Mouse (Mus musculus): ENCODE measurements around the gene Gm525. TPM values are rescaled to one million over a fixed set of nuclear protein-coding genes. Genes with fewer than 3 reads are reported as not detected.

The Gm525 gene
- not detected in 2 replicates for polyA plus RNA-seq (2014; fragmentation: Nextera tagmentation; extraction: Ambion mirVana)

GRCm38 (mm10) chr11:89073541-89073940 lies at the start of gene Gm525:
Gene Gm525 (plus strand): TSS chr11:89073841.
- H3K4me3 ChIP-seq (ENCODE audit: low read depth, low read length), result no peak within 1 kb of the TSS
- DNase-seq (ENCODE audit: low spot score) (no peak), ATAC-seq (no peak)
- H3K4me2 ChIP-seq (ENCODE audit: low read length), result no peak within 1 kb of the TSS
- no peaks in the 10 kb centered on the region for H3K27me3 ChIP-seq (replicated peaks; ENCODE audit: control insufficient read depth, insufficient read depth, low read length)
- H3K27ac ChIP-seq (ENCODE audit: low read depth, low read length), result no peak within 1 kb of the TSS
- WGBS, result 87% methylated on average over 8 of the region's 8 CpGs
- no peaks in the 10 kb centered on the region for H3K9me3 ChIP-seq (replicated peaks; ENCODE audit: control insufficient read depth, low read length)
- no peak within 1 kb of the TSS for H3K9ac ChIP-seq (ENCODE audit: low read length)
- H3K36me3 ChIP-seq (ENCODE audit: control insufficient read depth, insufficient read depth, low read length), result no peaks in the 10 kb centered on the region
- H3K4me1 ChIP-seq (ENCODE audit: control insufficient read depth, insufficient read depth, low read length), result no peaks in the 10 kb centered on the region

GRCm38 (mm10) chr11:89024181-89024881 lies 49.3 kb upstream of the Gm525 start:
- Histone ChIP-seq H3K27me3 (replicated peaks; ENCODE audit: control insufficient read depth, insufficient read depth, low read length) (no peaks in the 10 kb centered on the region), H3K9ac (ENCODE audit: low read length) (no peak overlapping the region), H3K4me1 (ENCODE audit: control insufficient read depth, insufficient read depth, low read length) (no peaks in the 10 kb centered on the region), H3K9me3 (replicated peaks; ENCODE audit: control insufficient read depth, low read length) (no peaks in the 10 kb centered on the region), H3K27ac (ENCODE audit: low read depth, low read length) (no peak overlapping the region), H3K36me3 (ENCODE audit: control insufficient read depth, insufficient read depth, low read length) (no peaks in the 10 kb centered on the region), H3K4me2 (ENCODE audit: low read length) (no peak overlapping the region), H3K4me3 (ENCODE audit: low read depth, low read length) (no peak overlapping the region)
- ATAC-seq, result no peak
- no peak for DNase-seq (ENCODE audit: low spot score)
- 77% methylated on average over 11 of the region's 11 CpGs for WGBS

- DNase-seq (ENCODE audit: low spot score) (no peak), ATAC-seq (no peak)
- Histone ChIP-seq H3K27ac (ENCODE audit: low read depth, low read length) (no peak overlapping the region), H3K36me3 (ENCODE audit: control insufficient read depth, insufficient read depth, low read length) (no peaks in the 10 kb centered on the region), H3K27me3 (replicated peaks; ENCODE audit: control insufficient read depth, insufficient read depth, low read length) (no peaks in the 10 kb centered on the region), H3K9me3 (replicated peaks; ENCODE audit: control insufficient read depth, low read length) (no peaks in the 10 kb centered on the region), H3K4me2 (ENCODE audit: low read length) (no peak overlapping the region), H3K4me3 (ENCODE audit: low read depth, low read length) (no peak overlapping the region), H3K4me1 (ENCODE audit: control insufficient read depth, insufficient read depth, low read length) (no peaks in the 10 kb centered on the region), H3K9ac (ENCODE audit: low read length) (no peak overlapping the region)
- 76% methylated on average over 3 of the region's 3 CpGs for WGBS
These were observed 48.0 kb upstream of the Gm525 start for GRCm38 (mm10) chr11:89025603-89026002.

- no peak overlapping the region for H3K4me3 ChIP-seq (ENCODE audit: low read depth, low read length)
- H3K9ac ChIP-seq (ENCODE audit: low read length), result no peak overlapping the region
- H3K36me3 ChIP-seq (ENCODE audit: control insufficient read depth, insufficient read depth, low read length), result no peaks in the 10 kb centered on the region
- no peak overlapping the region for H3K4me2 ChIP-seq (ENCODE audit: low read length)
- ATAC-seq (no peak), DNase-seq (ENCODE audit: low spot score) (no peak)
- WGBS, result 90% methylated on average over 3 of the region's 3 CpGs
- no peaks in the 10 kb centered on the region for H3K4me1 ChIP-seq (ENCODE audit: control insufficient read depth, insufficient read depth, low read length)
- no peaks in the 10 kb centered on the region for H3K27me3 ChIP-seq (replicated peaks; ENCODE audit: control insufficient read depth, insufficient read depth, low read length)
- no peak overlapping the region for H3K27ac ChIP-seq (ENCODE audit: low read depth, low read length)
- H3K9me3 ChIP-seq (replicated peaks; ENCODE audit: control insufficient read depth, low read length), result no peaks in the 10 kb centered on the region
These were observed 47.5 kb upstream of the Gm525 start for GRCm38 (mm10) chr11:89026117-89026516.

- no peaks in the 10 kb centered on the region for H3K9me3 ChIP-seq (replicated peaks; ENCODE audit: control insufficient read depth, low read length)
- H3K9ac ChIP-seq (ENCODE audit: low read length), result no peak overlapping the region
- no peak for ATAC-seq
- no peak for DNase-seq (ENCODE audit: low spot score)
- H3K4me2 ChIP-seq (ENCODE audit: low read length), result no peak overlapping the region
- no peaks in the 10 kb centered on the region for H3K4me1 ChIP-seq (ENCODE audit: control insufficient read depth, insufficient read depth, low read length)
- H3K36me3 ChIP-seq (ENCODE audit: control insufficient read depth, insufficient read depth, low read length), result no peaks in the 10 kb centered on the region
- 93% methylated on average over 10 of the region's 10 CpGs for WGBS
- H3K4me3 ChIP-seq (ENCODE audit: low read depth, low read length), result no peak overlapping the region
- no peaks in the 10 kb centered on the region for H3K27me3 ChIP-seq (replicated peaks; ENCODE audit: control insufficient read depth, insufficient read depth, low read length)
- no peak overlapping the region for H3K27ac ChIP-seq (ENCODE audit: low read depth, low read length)
These were observed 45.7 kb upstream of the Gm525 start for GRCm38 (mm10) chr11:89027955-89028361.

- no peaks in the 10 kb centered on the region for H3K36me3 ChIP-seq (ENCODE audit: control insufficient read depth, insufficient read depth, low read length)
- DNase-seq (ENCODE audit: low spot score), result no peak
- H3K4me2 ChIP-seq (ENCODE audit: low read length), result no peak overlapping the region
- ATAC-seq, result no peak
- H3K27ac ChIP-seq (ENCODE audit: low read depth, low read length), result no peak overlapping the region
- H3K9ac ChIP-seq (ENCODE audit: low read length), result no peak overlapping the region
- 71% methylated on average over 10 of the region's 10 CpGs for WGBS
- no peaks in the 10 kb centered on the region for H3K27me3 ChIP-seq (replicated peaks; ENCODE audit: control insufficient read depth, insufficient read depth, low read length)
- H3K4me3 ChIP-seq (ENCODE audit: low read depth, low read length), result no peak overlapping the region
- H3K9me3 ChIP-seq (replicated peaks; ENCODE audit: control insufficient read depth, low read length), result no peaks in the 10 kb centered on the region
- no peaks in the 10 kb centered on the region for H3K4me1 ChIP-seq (ENCODE audit: control insufficient read depth, insufficient read depth, low read length)
These were observed 44.7 kb upstream of the Gm525 start for GRCm38 (mm10) chr11:89028871-89029405.

- Histone ChIP-seq H3K4me1 (ENCODE audit: control insufficient read depth, insufficient read depth, low read length) (no peaks in the 10 kb centered on the region), H3K4me3 (ENCODE audit: low read depth, low read length) (no peak overlapping the region), H3K27me3 (replicated peaks; ENCODE audit: control insufficient read depth, insufficient read depth, low read length) (no peaks in the 10 kb centered on the region), H3K27ac (ENCODE audit: low read depth, low read length) (no peak overlapping the region), H3K36me3 (ENCODE audit: control insufficient read depth, insufficient read depth, low read length) (no peaks in the 10 kb centered on the region), H3K9ac (ENCODE audit: low read length) (no peak overlapping the region), H3K9me3 (replicated peaks; ENCODE audit: control insufficient read depth, low read length) (no peaks in the 10 kb centered on the region), H3K4me2 (ENCODE audit: low read length) (no peak overlapping the region)
- ATAC-seq (no peak), DNase-seq (ENCODE audit: low spot score) (no peak)
- WGBS, result 78% methylated on average over 6 of the region's 6 CpGs
These were observed 43.1 kb upstream of the Gm525 start for GRCm38 (mm10) chr11:89030552-89030951.

GRCm38 (mm10) chr11:89031189-89031588 lies 42.5 kb upstream of the Gm525 start:
- ATAC-seq, result no peak
- H3K27me3 ChIP-seq (replicated peaks; ENCODE audit: control insufficient read depth, insufficient read depth, low read length), result no peaks in the 10 kb centered on the region
- 63% methylated on average over 1 of the region's 1 CpGs for WGBS
- H3K9me3 ChIP-seq (replicated peaks; ENCODE audit: control insufficient read depth, low read length), result no peaks in the 10 kb centered on the region
- H3K27ac ChIP-seq (ENCODE audit: low read depth, low read length), result no peak overlapping the region
- no peak for DNase-seq (ENCODE audit: low spot score)
- H3K4me3 ChIP-seq (ENCODE audit: low read depth, low read length), result no peak overlapping the region
- no peaks in the 10 kb centered on the region for H3K36me3 ChIP-seq (ENCODE audit: control insufficient read depth, insufficient read depth, low read length)
- H3K9ac ChIP-seq (ENCODE audit: low read length), result no peak overlapping the region
- H3K4me1 ChIP-seq (ENCODE audit: control insufficient read depth, insufficient read depth, low read length), result no peaks in the 10 kb centered on the region
- H3K4me2 ChIP-seq (ENCODE audit: low read length), result no peak overlapping the region

GRCm38 (mm10) chr11:89034592-89034991 lies 39.0 kb upstream of the Gm525 start:
- Histone ChIP-seq H3K4me2 (ENCODE audit: low read length) (no peak overlapping the region), H3K4me1 (ENCODE audit: control insufficient read depth, insufficient read depth, low read length) (no peaks in the 10 kb centered on the region), H3K27me3 (replicated peaks; ENCODE audit: control insufficient read depth, insufficient read depth, low read length) (no peaks in the 10 kb centered on the region), H3K9me3 (replicated peaks; ENCODE audit: control insufficient read depth, low read length) (no peaks in the 10 kb centered on the region), H3K27ac (ENCODE audit: low read depth, low read length) (no peak overlapping the region), H3K9ac (ENCODE audit: low read length) (no peak overlapping the region), H3K4me3 (ENCODE audit: low read depth, low read length) (no peak overlapping the region), H3K36me3 (ENCODE audit: control insufficient read depth, insufficient read depth, low read length) (peaks cover 19% of the 10 kb centered on the region)
- no peak for ATAC-seq
- DNase-seq (ENCODE audit: low spot score), result no peak

All from forebrain, embryonic 14.5 days (tissue).